Mouse (Mus musculus): ENCODE measurements around the gene Dpf3.

Gene Dpf3

GRCm38 (mm10) chr12:83210294-83210693 is 277.2 kb downstream of the Dpf3 start:
- DNase-seq, result no peak

GRCm38 (mm10) chr12:83209461-83209860 is 278.1 kb downstream of the Dpf3 start:
- DNase-seq, result no peak

- no peak for DNase-seq
These were observed 278.7 kb downstream of the Dpf3 start for GRCm38 (mm10) chr12:83208841-83209240.

- no peak for DNase-seq
These were observed 279.5 kb downstream of the Dpf3 start for GRCm38 (mm10) chr12:83208011-83208410.

GRCm38 (mm10) chr12:83207481-83207880 is 280.0 kb downstream of the Dpf3 start:
- DNase-seq, result no peak

GRCm38 (mm10) chr12:83206866-83207265 is 280.6 kb downstream of the Dpf3 start:
- no peak for DNase-seq

GRCm38 (mm10) chr12:83204361-83204760 is 283.2 kb downstream of the Dpf3 start:
- no peak for DNase-seq

- no peak for DNase-seq
These were observed 285.8 kb downstream of the Dpf3 start for GRCm38 (mm10) chr12:83201674-83202073.

- no peak for DNase-seq
These were observed 307.0 kb downstream of the Dpf3 start for GRCm38 (mm10) chr12:83180561-83180960.

GRCm38 (mm10) chr12:83179860-83180259 is 307.7 kb downstream of the Dpf3 start:
- no peak for DNase-seq

GRCm38 (mm10) chr12:83178770-83179169 is 308.7 kb downstream of the Dpf3 start:
- no peak for DNase-seq

GRCm38 (mm10) chr12:83169495-83170209 is 317.9 kb downstream of the Dpf3 start:
- DNase-seq, result no peak

- no peak for DNase-seq
These were observed 319.2 kb downstream of the Dpf3 start for GRCm38 (mm10) chr12:83168310-83168709.

- no peak for DNase-seq
These were observed 322.5 kb downstream of the Dpf3 start for GRCm38 (mm10) chr12:83165058-83165457.

Data from lung, adult 18-20 months (tissue).